Mouse (Mus musculus) gastrocnemius, postnatal 4 days (tissue): ENCODE results near the gene Ankrd2. TPM values are rescaled to one million over a fixed set of nuclear protein-coding genes. Genes with fewer than 3 reads are reported as not detected.

Experiments
- DNase-seq, 2 experiments: peaks; one replicate each; pipeline ENCODE4 v3.0.0; 2021 to 2022; ENCODE audit warnings: low spot score in 2 of 2, mixed read lengths in 2 of 2
- long read RNA-seq, 2 experiments: library from polyadenylated mRNA; stranded (forward); transcript quantifications; one replicate each; pipeline ENCODE4 v2.0.0; 2021
- total RNA-seq, 2 experiments: library from RNA; stranded (reverse); gene quantifications; 2 replicates each; pipeline ENCODE4 v1.2.3; 2021

Ankrd2 gene
- total RNA-seq: 10 to 100 TPM; 50.1 to 73.1 TPM
- long read RNA-seq, experiment 1, transcript Ankrd2-202 (9 exons, 1,138 nt): major isoform, 23 of 27 reads
- long read RNA-seq, experiment 1, partial matches to known transcripts: 1 of 27 reads
- long read RNA-seq, experiment 1, other reads (novel, unspliced or antisense): 3 of 27 reads
- long read RNA-seq, experiment 2, transcript Ankrd2-202 (9 exons, 1,138 nt): major isoform, 35 of 44 reads
- long read RNA-seq, experiment 2, partial matches to known transcripts: 2 of 44 reads
- long read RNA-seq, experiment 2, other reads (novel, unspliced or antisense): 7 of 44 reads

- peak; percentile 60 to 79 for DNase-seq
These were observed at the start of gene Ankrd2 for GRCm38 (mm10) chr19:42035456-42036248. Ankrd2 (plus strand) TSS chr19:42036000.

- DNase-seq: peak in 1 of 2 experiments; percentile 18
These were observed 48.6 kb upstream of the Ankrd2 start for GRCm38 (mm10) chr19:41987206-41987605.

- no peak for DNase-seq
These were observed 46.0 kb upstream of the Ankrd2 start for GRCm38 (mm10) chr19:41989810-41990209.

GRCm38 (mm10) chr19:41991926-41992477, 43.8 kb upstream of the Ankrd2 start:
- no peak for DNase-seq

GRCm38 (mm10) chr19:41992971-41993370, 42.8 kb upstream of the Ankrd2 start:
- DNase-seq: no peak

- peak; percentile 84 to 94 for DNase-seq
These were observed 42.3 kb upstream of the Ankrd2 start for GRCm38 (mm10) chr19:41993484-41993883.

GRCm38 (mm10) chr19:41994023-41994422, 41.8 kb upstream of the Ankrd2 start:
- DNase-seq: no peak

GRCm38 (mm10) chr19:41995483-41995882, 40.3 kb upstream of the Ankrd2 start:
- no peak for DNase-seq

GRCm38 (mm10) chr19:41997090-41997489, 38.7 kb upstream of the Ankrd2 start:
- no peak for DNase-seq

GRCm38 (mm10) chr19:41998770-41999548, 36.8 kb upstream of the Ankrd2 start:
- DNase-seq: no peak

GRCm38 (mm10) chr19:41999688-42000283, 36.0 kb upstream of the Ankrd2 start:
- no peak for DNase-seq

GRCm38 (mm10) chr19:42000446-42000958, 35.3 kb upstream of the Ankrd2 start:
- DNase-seq: peak in 1 of 2 experiments; percentile 59

- DNase-seq: no peak
These were observed 34.4 kb upstream of the Ankrd2 start for GRCm38 (mm10) chr19:42001253-42001980.

GRCm38 (mm10) chr19:42004258-42004657, 31.5 kb upstream of the Ankrd2 start:
- DNase-seq: no peak

- DNase-seq: no peak
These were observed 30.2 kb upstream of the Ankrd2 start for GRCm38 (mm10) chr19:42005616-42006015.

GRCm38 (mm10) chr19:42006568-42006967, 29.2 kb upstream of the Ankrd2 start:
- DNase-seq: no peak

GRCm38 (mm10) chr19:42008586-42008985, 27.2 kb upstream of the Ankrd2 start:
- DNase-seq: no peak

- no peak for DNase-seq
These were observed 26.7 kb upstream of the Ankrd2 start for GRCm38 (mm10) chr19:42009067-42009466.

- no peak for DNase-seq
These were observed 25.4 kb upstream of the Ankrd2 start for GRCm38 (mm10) chr19:42010436-42010835.

GRCm38 (mm10) chr19:42011123-42011522, 24.7 kb upstream of the Ankrd2 start:
- DNase-seq: no peak
